Mouse (Mus musculus) CH12.LX (cell line): ENCODE measurements around the gene Tcam1. TPM values are rescaled to one million over a fixed set of nuclear protein-coding genes. Genes with fewer than 3 reads are reported as not detected.

Source experiments
- DNase-seq: peaks from one replicate; pipeline ENCODE4 v3.0.0-alpha.2; 2013; ENCODE audit errors: extremely low read depth
- H3K27ac ChIP-seq: 2 replicates; pipeline ENCODE4 v1.5.1; 2012; ENCODE audit warnings: low read depth, mild to moderate bottlenecking, control low read depth, moderate library complexity; ENCODE audit not compliant: insufficient read depth
- H3K27me3 ChIP-seq: replicated peaks from 2 replicates; pipeline ENCODE3; 2012; ENCODE audit warnings: inconsistent platforms
- H3K36me3 ChIP-seq, 2 experiments: replicated peaks in 1 of 2; 2 replicates each; pipeline versions ENCODE3 to v1.6.1; 2012; ENCODE audit warnings: inconsistent platforms in 1 of 2, low read length in 1 of 2, mild to moderate bottlenecking in 1 of 2, mixed read lengths in 1 of 2, moderate library complexity in 1 of 2; ENCODE audit not compliant: control insufficient read depth in 1 of 2, insufficient read depth in 1 of 2
- H3K4me1 ChIP-seq, 2 experiments: 2 replicates each; pipeline ENCODE4 v1.6.1; 2012; ENCODE audit warnings: inconsistent platforms in 1 of 2, moderate library complexity in 1 of 2; ENCODE audit not compliant: insufficient read depth in 2 of 2, control insufficient read depth in 1 of 2
- H3K4me2 ChIP-seq: 2 replicates; pipeline ENCODE4 v1.6.1; 2012; ENCODE audit warnings: low read depth, mild to moderate bottlenecking, control low read depth; ENCODE audit not compliant: poor library complexity, insufficient read depth, severe bottlenecking
- H3K4me3 ChIP-seq, 3 experiments: fragments of 150-350 bp in 1 of 3; sonication (generic) in 1 of 3; replicated peaks in 1 of 3; 2 replicates each; pipeline versions ENCODE3 to v1.5.1; 2011 to 2012; ENCODE audit warnings: low read depth in 2 of 3, low read length in 2 of 3, mild to moderate bottlenecking in 2 of 3, moderate library complexity in 2 of 3, control low read depth in 1 of 3, improper control_type of control experiment in 1 of 3, inconsistent platforms in 1 of 3, mixed read lengths in 1 of 3; ENCODE audit not compliant: poor library complexity in 1 of 3
- H3K79me2 ChIP-seq: replicated peaks from 2 replicates; pipeline ENCODE4 v1.6.1; 2012; ENCODE audit warnings: mild to moderate bottlenecking, moderate library complexity; ENCODE audit not compliant: control insufficient read depth, poor library complexity, insufficient read depth, severe bottlenecking; ENCODE audit errors: extremely low read depth
- H3K9ac ChIP-seq: 2 replicates; pipeline ENCODE4 v1.6.1; 2012; ENCODE audit warnings: low read depth, mild to moderate bottlenecking, control low read depth, moderate library complexity; ENCODE audit not compliant: insufficient read depth
- H3K9me3 ChIP-seq: replicated peaks from 2 replicates; pipeline ENCODE3; 2012; ENCODE audit warnings: low read length, inconsistent platforms, mixed read lengths
- BHLHE40 ChIP-seq: IDR thresholded peaks from 2 replicates; pipeline ENCODE4 v1.6.1; 2011; ENCODE audit warnings: mild to moderate bottlenecking, low read depth, low read length, improper control_type of control experiment
- CTCF ChIP-seq, 2 experiments: IDR thresholded peaks in 1 of 2; conservative IDR thresholded peaks in 1 of 2; 2 replicates each; pipeline ENCODE4 v1.5.1; 2011 to 2012; ENCODE audit warnings: low read depth in 2 of 2, low read length in 2 of 2, improper control_type of control experiment in 1 of 2, inconsistent platforms in 1 of 2, mild to moderate bottlenecking in 1 of 2, moderate library complexity in 1 of 2
- ELF1 ChIP-seq: IDR thresholded peaks from 2 replicates; pipeline ENCODE4 v1.6.1; 2014; ENCODE audit warnings: low read depth, mild to moderate bottlenecking, inconsistent platforms, low read length, improper control_type of control experiment
- ETS1 ChIP-seq: conservative IDR thresholded peaks from 2 replicates; pipeline ENCODE4 v1.6.1; 2012; ENCODE audit warnings: low read depth, mild to moderate bottlenecking, inconsistent platforms, low read length, improper control_type of control experiment, moderate library complexity
- GABPA ChIP-seq: IDR thresholded peaks from 2 replicates; pipeline ENCODE4 v1.6.1; 2012; ENCODE audit warnings: low read depth, low read length, improper control_type of control experiment, inconsistent platforms; ENCODE audit not compliant: insufficient replicate concordance
- IRF4 ChIP-seq: IDR thresholded peaks from 2 replicates; pipeline ENCODE4 v1.6.1; 2014; ENCODE audit warnings: low read depth, mild to moderate bottlenecking, inconsistent platforms, low read length, improper control_type of control experiment
- JUND ChIP-seq: conservative IDR thresholded peaks from 2 replicates; pipeline ENCODE4 v1.6.1; 2011; ENCODE audit warnings: low read depth, low read length, improper control_type of control experiment
- MAFK ChIP-seq: IDR thresholded peaks from 2 replicates; pipeline ENCODE4 v1.6.1; 2011; ENCODE audit warnings: low read length, improper control_type of control experiment; ENCODE audit not compliant: insufficient replicate concordance
- MAX ChIP-seq: IDR thresholded peaks from 2 replicates; pipeline ENCODE4 v1.6.1; 2011; ENCODE audit warnings: low read length, improper control_type of control experiment
- MAZ ChIP-seq: IDR thresholded peaks from 2 replicates; pipeline ENCODE4 v1.6.1; 2012; ENCODE audit warnings: low read depth, mild to moderate bottlenecking, inconsistent platforms, low read length, improper control_type of control experiment, moderate library complexity
- MEF2A ChIP-seq: IDR thresholded peaks from 2 replicates; pipeline ENCODE4 v1.6.1; 2014; ENCODE audit warnings: low read depth, mild to moderate bottlenecking, inconsistent platforms, low read length, improper control_type of control experiment, borderline replicate concordance
- MXI1 ChIP-seq: IDR thresholded peaks from 2 replicates; pipeline ENCODE4 v1.6.1; 2011; ENCODE audit warnings: mild to moderate bottlenecking, low read depth, low read length, improper control_type of control experiment
- MYC ChIP-seq: IDR thresholded peaks from 2 replicates; pipeline ENCODE4 v1.6.1; 2011; ENCODE audit warnings: low read depth, mild to moderate bottlenecking, improper control_type of control experiment, low read length
- NELFE ChIP-seq: IDR thresholded peaks from 2 replicates; pipeline ENCODE4 v1.6.1; 2011; ENCODE audit warnings: low read depth, low read length, improper control_type of control experiment
- NRF1 ChIP-seq: IDR thresholded peaks from 2 replicates; pipeline ENCODE4 v1.6.1; 2014; ENCODE audit warnings: low read depth, mild to moderate bottlenecking, inconsistent platforms, low read length, improper control_type of control experiment, moderate library complexity
- POLR2AphosphoS2 ChIP-seq: IDR thresholded peaks from 2 replicates; pipeline ENCODE4 v1.6.1; 2011; ENCODE audit warnings: low read depth, low read length, improper control_type of control experiment
- RAD21 ChIP-seq: IDR thresholded peaks from 2 replicates; pipeline ENCODE4 v1.6.1; 2011; ENCODE audit warnings: low read depth, mild to moderate bottlenecking, low read length, improper control_type of control experiment, moderate library complexity
- RCOR1 ChIP-seq: conservative IDR thresholded peaks from 2 replicates; pipeline ENCODE4 v1.6.1; 2012; ENCODE audit warnings: low read depth, mild to moderate bottlenecking, inconsistent platforms, low read length, improper control_type of control experiment
- SIN3A ChIP-seq: IDR thresholded peaks from 2 replicates; pipeline ENCODE4 v1.6.1; 2012; ENCODE audit warnings: low read length, improper control_type of control experiment, inconsistent platforms
- SMC3 ChIP-seq: IDR thresholded peaks from 2 replicates; pipeline ENCODE4 v1.6.1; 2011; ENCODE audit warnings: low read depth, low read length, improper control_type of control experiment
- USF2 ChIP-seq: conservative IDR thresholded peaks from 2 replicates; pipeline ENCODE4 v1.6.1; 2011; ENCODE audit warnings: low read depth, low read length, improper control_type of control experiment
- ZC3H11A ChIP-seq: IDR thresholded peaks from 2 replicates; pipeline ENCODE4 v1.6.1; 2012; ENCODE audit warnings: low read depth, mild to moderate bottlenecking, inconsistent platforms, low read length, improper control_type of control experiment
- ZMIZ1 ChIP-seq: IDR thresholded peaks from 2 replicates; pipeline ENCODE4 v1.6.1; 2012; ENCODE audit warnings: low read depth, mild to moderate bottlenecking, inconsistent platforms, low read length, improper control_type of control experiment
- dilution Hi-C: fragments of 300-500 bp; cut with MboI; formaldehyde crosslinking; loops from 2 replicates; pipeline ENCODE4 v1.14.3; 2020; ENCODE audit warnings: low sequenced_read_pairs; ENCODE audit not compliant: extremely low pct_unique_long_range_greater_than_20kb, extremely low pct_ligation_motif_present
- in situ Hi-C: fragments of 300-500 bp; cut with MboI; formaldehyde crosslinking; loops from 3 replicates; pipeline ENCODE4 v1.14.3; 2019; ENCODE audit warnings: low sequenced_read_pairs, low pct_ligation_motif_present, low pct_unique_long_range_greater_than_20kb, mixed read lengths
- polyA plus RNA-seq: library from polyadenylated mRNA; unstranded; fragments of >175 nt; gene quantifications from 2 replicates; pipeline ENCODE4 v1.2.1, GENCODE M21; 2012; ENCODE audit warnings: low read depth; ENCODE audit not compliant: insufficient read length
- total RNA-seq, 2 experiments: library from RNA; depleted of rRNA; stranded (reverse); fragments of 300-350 nt in 1 of 2; fragments of >200 nt in 1 of 2; gene quantifications; 2 replicates each; pipeline ENCODE4 v1.2.3; 2012 to 2014

Tcam1 gene
- total and polyA plus RNA-seq, 3 experiments: 0.82 to 5.9 (median 0.99) TPM

- no peak within 1 kb of the TSS for H3K9ac ChIP-seq
- dilution Hi-C loops: no loop called here
- H3K36me3 ChIP-seq: no peaks in the 10 kb centered on the region
- no peaks in the 10 kb centered on the region for H3K27me3 ChIP-seq
- no peak within 1 kb of the TSS for H3K4me2 ChIP-seq
- TF ChIP-seq POLR2AphosphoS2 (no peak), JUND (no peak), GABPA (no peak), MAX (no peak), SMC3 (no peak), RAD21 (no peak)
- TF ChIP-seq, all 38 proteins: peak for 0
- Histone ChIP-seq H3K4me3 (no peak within 1 kb of the TSS), H3K9me3 (peaks cover 2% of the 10 kb centered on the region), H3K27ac (no peak within 1 kb of the TSS), H3K4me1 (peaks cover 32 to 41% of the 10 kb centered on the region in 2 experiments), H3K79me2 (no peaks in the 10 kb centered on the region)
- DNase-seq: no peak
- in situ Hi-C loops: loop anchor here (25.0 kb wide), 1 partner anchor 461 kb away; the partner anchor contains the start of genes Milr1 and Pecam1
These were observed 25.3 kb downstream of the Tcam1 start, which contains the start of gene Gh for GRCm38 (mm10) chr11:106301765-106302164. Gh (minus strand) TSS chr11:106301865.

GRCm38 (mm10) chr11:106302634-106303033, 26.2 kb downstream of the Tcam1 start:
- in situ Hi-C loops: loop anchor here (25.0 kb wide), 1 partner anchor 460 kb away; the partner anchor contains the start of genes Milr1 and Pecam1

More at GRCm38 (mm10) chr11:106302634-106303033, 26.2 kb downstream of the Tcam1 start:
- Histone ChIP-seq H3K4me2 (0 out of 2 replicates have a peak overlapping the region, but pooled peaks have one; percentile 7), H3K79me2 (no peaks in the 10 kb centered on the region), H3K4me1 (peaks cover 33 to 46% of the 10 kb centered on the region in 2 experiments), H3K27me3 (no peaks in the 10 kb centered on the region), H3K9me3 (peaks cover 2% of the 10 kb centered on the region), H3K9ac (no peak overlapping the region), H3K27ac (no peak overlapping the region), H3K4me3 (no peak overlapping the region), H3K36me3 (no peaks in the 10 kb centered on the region)
- TF ChIP-seq CTCF (conservative IDR thresholded peaks at IDR 0.05 in 1 of 2, IDR thresholded peaks at IDR 0.05 in 1 of 2; ENCODE audit: low read depth in 2 of 2, low read length in 2 of 2) (peak; percentile 96 to 97), ZMIZ1 (no peak), BHLHE40 (no peak), MAZ (no peak), ZC3H11A (peak; percentile 97), SIN3A (no peak; the same call in 1 of the 2 replicates), MAFK (no peak), JUND (no peak), POLR2AphosphoS2 (no peak), RCOR1 (no peak), USF2 (no peak), SMC3 (peak; percentile 99), ETS1 (no peak), NRF1 (no peak), IRF4 (peak; percentile 37; the same call in 1 of the 2 replicates), MEF2A (0 out of 2 replicates have a peak, but pooled peaks have one; percentile 57), MYC (peak; percentile 62; the same call in 1 of the 2 replicates), RAD21 (peak; percentile 96), NELFE (peak; percentile 47), MXI1 (peak; percentile 4; the same call in 1 of the 2 replicates), ELF1 (no peak)
- dilution Hi-C loops: no loop called here
- DNase-seq: peak; percentile 90
